Mouse (Mus musculus) intestine, embryonic 16.5 days (tissue): ENCODE results near the gene Slc35f3. TPM values are rescaled to one million over a fixed set of nuclear protein-coding genes. Genes with fewer than 3 reads are reported as not detected.

Source experiments
- ATAC-seq: fragments of 200-750 bp; cut with Nextera tagmentation; 2 replicates; pipeline ENCODE4 v1.8.0; 2017; ENCODE audit warnings: moderate TSS enrichment, moderate library complexity
- H3K27ac ChIP-seq: fragments of 300-500 bp; sonication (generic); 2 replicates; pipeline ENCODE4 v1.5.1; 2014; ENCODE audit warnings: mild to moderate bottlenecking, low read length
- H3K27me3 ChIP-seq: fragments of 300-500 bp; sonication (generic); replicated peaks from 2 replicates; pipeline ENCODE4 v1.6.1; 2014; ENCODE audit warnings: low read length, control low read depth, mixed read lengths; ENCODE audit not compliant: control insufficient read depth, insufficient read depth
- H3K36me3 ChIP-seq: fragments of 300-500 bp; sonication (generic); 2 replicates; pipeline ENCODE4 v1.6.1; 2014; ENCODE audit warnings: low read length, control low read depth; ENCODE audit not compliant: control insufficient read depth, insufficient read depth
- H3K4me1 ChIP-seq: fragments of 300-500 bp; sonication (generic); 2 replicates; pipeline ENCODE4 v1.6.1; 2014; ENCODE audit warnings: low read length, control low read depth, mixed read lengths; ENCODE audit not compliant: control insufficient read depth, insufficient read depth
- H3K4me2 ChIP-seq: fragments of 300-500 bp; sonication (generic); 2 replicates; pipeline ENCODE4 v1.6.1; 2014; ENCODE audit warnings: low read depth, low read length, control low read depth
- H3K4me3 ChIP-seq: fragments of 300-500 bp; sonication (generic); 2 replicates; pipeline ENCODE4 v1.5.1; 2014; ENCODE audit warnings: mild to moderate bottlenecking, low read length
- H3K9ac ChIP-seq: fragments of 300-500 bp; sonication (generic); 2 replicates; pipeline ENCODE4 v1.6.1; 2014; ENCODE audit warnings: low read depth, low read length
- H3K9me3 ChIP-seq: fragments of 300-500 bp; sonication (generic); 2 replicates; pipeline ENCODE4 v1.6.1; 2016; ENCODE audit warnings: low read length, control low read depth; ENCODE audit not compliant: control insufficient read depth
- WGBS: fragments of 180-500 bp; shearing (Covaris S2); extraction: QIAGEN DNeasy Blood & Tissue Kit; methylation state at CpG from one replicate; pipeline ENCODE4 v1.1.7; 2014; 5-methylcytosine and 5-hydroxymethylcytosine counted together
- polyA plus RNA-seq: library from polyadenylated mRNA; unstranded; fragments of >200 nt; fragmentation: Nextera tagmentation; extraction: Ambion mirVana; gene quantifications from 2 replicates; pipeline ENCODE4 v1.2.1, GENCODE M21; 2015

Gene Slc35f3
- polyA plus RNA-seq, 1 experiment from 2014 or later, result 0.20 TPM

GRCm38 (mm10) chr8:126324931-126325330, 26.6 kb downstream of the Slc35f3 start:
- Histone ChIP-seq H3K9me3 (no peaks in the 10 kb centered on the region), H3K4me2 (no peak overlapping the region), H3K4me3 (no peak overlapping the region), H3K9ac (no peak overlapping the region), H3K4me1 (no peaks in the 10 kb centered on the region), H3K27me3 (no peaks in the 10 kb centered on the region), H3K36me3 (no peaks in the 10 kb centered on the region), H3K27ac (no peak overlapping the region)
- 55% methylated on average over 2 of the region's 2 CpGs for WGBS
- no peak for ATAC-seq

DNA sequence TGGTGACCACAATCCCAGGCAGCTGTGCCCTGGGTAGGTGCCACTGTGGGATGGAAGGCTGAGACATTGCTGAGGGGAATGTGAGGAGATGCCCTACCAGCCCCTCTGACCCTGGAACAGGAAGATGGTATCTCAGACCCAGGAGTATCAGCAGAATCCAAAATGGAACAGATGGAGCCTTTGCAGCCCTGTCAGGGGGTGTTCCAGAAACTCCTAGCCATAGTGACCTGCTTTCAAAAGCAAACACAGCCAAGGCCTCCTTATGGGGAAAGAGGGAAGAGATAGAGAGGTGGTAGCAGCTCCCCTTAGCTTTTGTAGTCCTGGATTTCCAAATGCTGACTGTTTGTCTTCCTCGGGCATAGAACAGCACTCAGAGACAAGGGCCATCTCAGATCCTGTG, 27.8 kb downstream of the Slc35f3 start:
- Histone ChIP-seq H3K9me3 (no peaks in the 10 kb centered on the region), H3K4me2 (no peak overlapping the region), H3K36me3 (no peaks in the 10 kb centered on the region), H3K27ac (no peak overlapping the region), H3K27me3 (no peaks in the 10 kb centered on the region), H3K4me3 (no peak overlapping the region), H3K9ac (no peak overlapping the region), H3K4me1 (no peaks in the 10 kb centered on the region)
- WGBS, result 70% methylated on average over 1 of the region's 1 CpGs
- ATAC-seq, result no peak

DNA sequence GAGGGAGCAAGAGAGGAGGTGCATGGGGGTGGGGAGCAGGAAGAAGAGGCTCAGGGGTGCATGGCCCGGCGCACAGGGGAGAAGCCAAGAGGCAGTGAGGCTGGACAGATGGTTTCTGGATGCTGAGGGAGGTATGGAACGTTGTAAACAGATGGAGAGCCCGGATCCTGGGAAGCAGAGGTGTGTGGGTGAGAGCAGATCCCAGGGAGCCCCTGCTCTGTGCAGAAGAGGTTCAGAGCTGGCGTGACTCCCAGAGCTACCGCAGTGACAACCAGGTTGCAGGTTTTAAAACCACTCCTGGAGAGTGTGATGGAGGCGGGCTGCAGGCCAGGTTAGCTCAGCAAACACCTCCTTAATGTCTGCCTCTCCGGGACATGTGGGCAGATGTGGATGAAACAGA, 28.4 kb downstream of the Slc35f3 start:
- H3K9ac ChIP-seq, result no peak overlapping the region
- no peak overlapping the region for H3K4me2 ChIP-seq
- no peak overlapping the region for H3K27ac ChIP-seq
- H3K4me3 ChIP-seq, result no peak overlapping the region
- ATAC-seq, result no peak
- WGBS, result 70% methylated on average over 8 of the region's 8 CpGs
- H3K9me3 ChIP-seq, result no peaks in the 10 kb centered on the region
- no peaks in the 10 kb centered on the region for H3K36me3 ChIP-seq
- no peaks in the 10 kb centered on the region for H3K27me3 ChIP-seq
- no peaks in the 10 kb centered on the region for H3K4me1 ChIP-seq

DNA sequence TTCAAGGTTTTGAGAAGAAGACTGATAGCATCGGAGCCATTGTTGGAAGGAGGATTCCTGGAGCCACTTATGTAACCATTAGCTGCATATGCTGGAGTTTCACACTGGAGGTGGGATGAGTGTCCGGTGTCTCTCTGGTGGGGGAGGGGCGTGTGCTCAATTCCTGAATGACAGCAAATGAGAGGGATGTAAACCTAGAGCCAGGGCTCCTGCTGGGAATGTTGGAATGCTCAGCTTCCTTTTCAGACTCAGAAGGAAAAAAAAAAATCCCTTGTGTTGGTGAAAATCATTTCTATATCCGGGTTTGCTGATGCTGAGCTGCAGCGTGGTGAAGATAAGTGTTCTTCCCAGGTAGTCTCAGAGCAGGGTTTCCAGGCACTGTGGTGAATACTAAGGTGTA, 29.4 kb downstream of the Slc35f3 start:
- Histone ChIP-seq H3K27me3 (no peaks in the 10 kb centered on the region), H3K36me3 (no peaks in the 10 kb centered on the region), H3K9ac (no peak overlapping the region), H3K4me2 (no peak overlapping the region), H3K9me3 (no peaks in the 10 kb centered on the region), H3K27ac (no peak overlapping the region), H3K4me3 (no peak overlapping the region), H3K4me1 (no peaks in the 10 kb centered on the region)
- WGBS, result 48% methylated on average over 5 of the region's 5 CpGs
- ATAC-seq, result no peak

- no peak overlapping the region for H3K9ac ChIP-seq
- no peak overlapping the region for H3K4me2 ChIP-seq
These were observed 40.5 kb downstream of the Slc35f3 start for GRCm38 (mm10) chr8:126338864-126339263.

GRCm38 (mm10) chr8:126339357-126339756, 41.0 kb downstream of the Slc35f3 start:
- H3K9ac ChIP-seq, result no peak overlapping the region
- H3K4me3 ChIP-seq, result no peak overlapping the region
- no peaks in the 10 kb centered on the region for H3K27me3 ChIP-seq
- WGBS, result 74% methylated on average over 3 of the region's 3 CpGs
- ATAC-seq, result no peak
- no peak overlapping the region for H3K27ac ChIP-seq
- H3K36me3 ChIP-seq, result no peaks in the 10 kb centered on the region
- H3K4me2 ChIP-seq, result no peak overlapping the region
- no peaks in the 10 kb centered on the region for H3K4me1 ChIP-seq
- H3K9me3 ChIP-seq, result no peaks in the 10 kb centered on the region

More at GRCm38 (mm10) chr8:126338864-126339263, 40.5 kb downstream of the Slc35f3 start:
- Histone ChIP-seq H3K27me3 (no peaks in the 10 kb centered on the region), H3K27ac (no peak overlapping the region), H3K9me3 (no peaks in the 10 kb centered on the region), H3K36me3 (no peaks in the 10 kb centered on the region), H3K4me3 (no peak overlapping the region), H3K4me1 (no peaks in the 10 kb centered on the region)
- 94% methylated on average over 3 of the region's 3 CpGs for WGBS
- no peak for ATAC-seq

- Histone ChIP-seq H3K27ac (no peak overlapping the region), H3K4me2 (no peak overlapping the region), H3K4me1 (no peaks in the 10 kb centered on the region), H3K36me3 (no peaks in the 10 kb centered on the region), H3K9ac (no peak overlapping the region), H3K27me3 (no peaks in the 10 kb centered on the region), H3K4me3 (no peak overlapping the region), H3K9me3 (no peaks in the 10 kb centered on the region)
- 39% methylated on average over 1 of the region's 1 CpGs for WGBS
- ATAC-seq, result no peak
These were observed 42.8 kb downstream of the Slc35f3 start for GRCm38 (mm10) chr8:126341200-126341599.

GRCm38 (mm10) chr8:126343427-126343826, 45.1 kb downstream of the Slc35f3 start:
- ATAC-seq, result no peak
- H3K4me3 ChIP-seq, result no peak overlapping the region
- H3K27ac ChIP-seq, result no peak overlapping the region
- no peaks in the 10 kb centered on the region for H3K36me3 ChIP-seq
- no peak overlapping the region for H3K4me2 ChIP-seq
- WGBS, result 80% methylated on average over 5 of the region's 5 CpGs
- H3K9me3 ChIP-seq, result no peaks in the 10 kb centered on the region
- no peaks in the 10 kb centered on the region for H3K27me3 ChIP-seq
- H3K9ac ChIP-seq, result no peak overlapping the region
- no peaks in the 10 kb centered on the region for H3K4me1 ChIP-seq

DNA sequence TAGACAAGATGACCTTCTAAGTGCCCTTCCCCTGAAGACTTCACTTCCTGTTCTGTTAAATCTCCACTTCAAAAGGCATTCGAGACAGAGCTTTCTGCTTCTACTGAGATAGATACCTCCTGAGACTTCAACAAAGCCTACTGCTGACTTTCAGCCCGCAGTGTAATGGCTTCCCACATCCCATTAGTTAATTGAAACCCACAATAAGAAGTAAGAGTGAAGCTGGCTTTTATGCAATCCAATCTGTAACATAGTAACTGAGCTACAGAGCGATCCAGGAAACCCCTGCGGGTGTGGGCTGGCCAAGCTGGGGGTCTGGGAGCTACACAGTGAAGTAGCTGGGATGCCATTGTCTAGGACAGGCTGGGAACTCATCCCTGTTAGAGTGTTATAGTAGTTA, 46.7 kb downstream of the Slc35f3 start:
- Histone ChIP-seq H3K9me3 (no peaks in the 10 kb centered on the region), H3K9ac (no peak overlapping the region), H3K27me3 (no peaks in the 10 kb centered on the region), H3K36me3 (no peaks in the 10 kb centered on the region), H3K4me1 (no peaks in the 10 kb centered on the region), H3K27ac (no peak overlapping the region), H3K4me2 (no peak overlapping the region), H3K4me3 (no peak overlapping the region)
- 47% methylated on average over 4 of the region's 4 CpGs for WGBS
- ATAC-seq, result no peak

- Histone ChIP-seq H3K9ac (no peak overlapping the region), H3K27ac (no peak overlapping the region), H3K4me3 (no peak overlapping the region), H3K9me3 (no peaks in the 10 kb centered on the region; the same call in 1 of the 2 replicates), H3K36me3 (no peaks in the 10 kb centered on the region), H3K27me3 (no peaks in the 10 kb centered on the region), H3K4me2 (no peak overlapping the region), H3K4me1 (no peaks in the 10 kb centered on the region)
- no peak for ATAC-seq
- 53% methylated on average over 1 of the region's 1 CpGs for WGBS
These were observed 54.9 kb downstream of the Slc35f3 start for GRCm38 (mm10) chr8:126353259-126353658.
